Mouse (Mus musculus) embryo, embryonic 10 days (tissue): ENCODE results near the gene Eddm3b.
"Not testable (repeated sequence)": the region's sequence is repeated elsewhere in the genome, so short reads cannot be mapped to it uniquely, and the experiment has no call there.

Experiments used
- DNase-seq: peaks from one replicate; pipeline ENCODE4 v3.0.0-alpha.2; 2015; ENCODE audit warnings: low spot score

Eddm3b gene

GRCm38 (mm10) chr14:51143287-51143686 is 29.1 kb downstream of the Eddm3b start:
- DNase-seq = no peak

GRCm38 (mm10) chr14:51143937-51144336 is 29.7 kb downstream of the Eddm3b start:
- no peak for DNase-seq

- DNase-seq = no peak
Observed at GRCm38 (mm10) chr14:51144451-51144850, 30.2 kb downstream of the Eddm3b start.

GRCm38 (mm10) chr14:51145521-51145920 is 31.3 kb downstream of the Eddm3b start:
- DNase-seq = no peak

GRCm38 (mm10) chr14:51146685-51147084 is 32.5 kb downstream of the Eddm3b start, which contains the start of gene Rnase1:
TSS of gene Rnase1 (minus strand) at chr14:51146785.
- DNase-seq = no peak

GRCm38 (mm10) chr14:51148006-51148405 is 33.8 kb downstream of the Eddm3b start:
- DNase-seq = no peak

- DNase-seq = no peak
Observed at GRCm38 (mm10) chr14:51149164-51149563, 34.9 kb downstream of the Eddm3b start.

- DNase-seq = no peak
Observed at GRCm38 (mm10) chr14:51150206-51150831, 36.1 kb downstream of the Eddm3b start.

- no peak for DNase-seq
Observed at GRCm38 (mm10) chr14:51152249-51152870, 38.1 kb downstream of the Eddm3b start.

GRCm38 (mm10) chr14:51156056-51156735 is 42.0 kb downstream of the Eddm3b start:
- DNase-seq = no peak

- no peak for DNase-seq
Observed at GRCm38 (mm10) chr14:51156736-51157068, 42.5 kb downstream of the Eddm3b start.

GRCm38 (mm10) chr14:51157072-51157471 is 42.8 kb downstream of the Eddm3b start:
- DNase-seq = no peak

- not testable (repeated sequence) for DNase-seq
Observed at GRCm38 (mm10) chr14:51161976-51162375, 47.8 kb downstream of the Eddm3b start, which contains the start of gene Rnase2b. TSS of gene Rnase2b (plus strand) at chr14:51162260.

- not testable (repeated sequence) for DNase-seq
Observed at GRCm38 (mm10) chr14:51163323-51163722, 49.1 kb downstream of the Eddm3b start.

GRCm38 (mm10) chr14:51165435-51165834 is 51.2 kb downstream of the Eddm3b start:
- no peak for DNase-seq

- no peak for DNase-seq
Observed at GRCm38 (mm10) chr14:51166068-51166467, 51.8 kb downstream of the Eddm3b start.
